Mouse (Mus musculus) midbrain, embryonic 11.5 days (tissue): ENCODE measurements at regions not wholly inside any gene's neighbourhood (a gene's known extent, or its start where the extent isn't known, plus 50 kb on each side); places are given as distances from the start of the nearest gene placed in this dataset.
A peak's percentile ranks its signal among the peaks of the same experiment; 100 is the strongest.

Source experiments
- ATAC-seq: fragments of 200-750 bp; cut with Nextera tagmentation; 2 replicates; pipeline ENCODE4 v1.8.0; 2017; ENCODE audit warnings: moderate TSS enrichment, moderate library complexity; ENCODE audit not compliant: low FRiP score
- DNase-seq: peaks from one replicate; pipeline ENCODE4 v3.0.0; 2015; ENCODE audit warnings: low spot score; ENCODE audit errors: missing footprints
- H3K27ac ChIP-seq: fragments of 300-500 bp; sonication (generic); 2 replicates; pipeline ENCODE4 v1.5.1; 2014; ENCODE audit warnings: low read depth, low read length
- H3K27me3 ChIP-seq: fragments of 300-500 bp; sonication (generic); 2 replicates; pipeline ENCODE4 v1.6.1; 2014; ENCODE audit warnings: mild to moderate bottlenecking, low read length, moderate library complexity, mixed read lengths; ENCODE audit not compliant: control insufficient read depth, insufficient read depth
- H3K36me3 ChIP-seq: fragments of 300-500 bp; sonication (generic); 2 replicates; pipeline ENCODE4 v1.6.1; 2014; ENCODE audit warnings: mild to moderate bottlenecking, low read length, moderate library complexity, mixed read lengths; ENCODE audit not compliant: control insufficient read depth, insufficient read depth
- H3K4me1 ChIP-seq: fragments of 300-500 bp; sonication (generic); 2 replicates; pipeline ENCODE4 v1.6.1; 2014; ENCODE audit warnings: low read length; ENCODE audit not compliant: control insufficient read depth, insufficient read depth
- H3K4me2 ChIP-seq: fragments of 300-500 bp; sonication (generic); 2 replicates; pipeline ENCODE4 v1.6.1; 2014; ENCODE audit warnings: mild to moderate bottlenecking, moderate library complexity
- H3K4me3 ChIP-seq: fragments of 300-500 bp; sonication (generic); 2 replicates; pipeline ENCODE4 v1.5.1; 2014; ENCODE audit warnings: low read depth, low read length
- H3K9ac ChIP-seq: fragments of 300-500 bp; sonication (generic); 2 replicates; pipeline ENCODE4 v1.6.1; 2014; ENCODE audit warnings: low read length
- H3K9me3 ChIP-seq: fragments of 300-500 bp; sonication (generic); 2 replicates; pipeline ENCODE4 v1.6.1; 2016; ENCODE audit warnings: low read length; ENCODE audit not compliant: control insufficient read depth
- WGBS: fragments of 180-500 bp; shearing (Covaris S2); extraction: QIAGEN DNeasy Blood & Tissue Kit; methylation state at CpG from one replicate; pipeline ENCODE4 v1.1.7; 2014; 5-methylcytosine and 5-hydroxymethylcytosine counted together

- 79% methylated on average over 6 of the region's 6 CpGs for WGBS
- ATAC-seq (peak; percentile 63; the same call in 1 of the 2 replicates), DNase-seq (no peak)
- H3K36me3 ChIP-seq = peaks cover 6% of the 10 kb centered on the region
- H3K4me1 ChIP-seq = peaks cover 8% of the 10 kb centered on the region
- H3K27me3 ChIP-seq = no peaks in the 10 kb centered on the region; the same call in 1 of the 2 replicates
- no peak overlapping the region for H3K4me3 ChIP-seq
- H3K9ac ChIP-seq = no peak overlapping the region
- H3K9me3 ChIP-seq = no peaks in the 10 kb centered on the region
- H3K27ac ChIP-seq = peak overlapping the region; percentile 35; the same call in 1 of the 2 replicates
- no peak overlapping the region for H3K4me2 ChIP-seq
These were observed 239.5 kb upstream of the Ubash3b start for GRCm38 (mm10) chr9:41400950-41401349.

- Histone ChIP-seq H3K9ac (no peak overlapping the region), H3K4me1 (peaks cover 21% of the 10 kb centered on the region), H3K27me3 (no peaks in the 10 kb centered on the region; the same call in 1 of the 2 replicates), H3K36me3 (peaks cover 9% of the 10 kb centered on the region), H3K4me3 (no peak overlapping the region), H3K27ac (peak overlapping the region; percentile 54; the same call in 1 of the 2 replicates), H3K9me3 (no peaks in the 10 kb centered on the region), H3K4me2 (no peak overlapping the region)
- peak; percentile 61 for ATAC-seq
- 3% methylated on average over 4 of the region's 4 CpGs for WGBS
- DNase-seq = peak; percentile 85
These were observed 234.0 kb upstream of the Ubash3b start for GRCm38 (mm10) chr9:41395471-41395870.

GRCm38 (mm10) chr9:41391591-41392320 lies 230.3 kb upstream of the Ubash3b start:
- ATAC-seq (no peak), DNase-seq (no peak)
- Histone ChIP-seq H3K36me3 (peaks cover 9% of the 10 kb centered on the region), H3K9ac (no peak overlapping the region), H3K4me2 (no peak overlapping the region), H3K4me1 (peaks cover 20% of the 10 kb centered on the region), H3K9me3 (no peaks in the 10 kb centered on the region), H3K27ac (no peak overlapping the region; the same call in 1 of the 2 replicates), H3K4me3 (no peak overlapping the region), H3K27me3 (no peaks in the 10 kb centered on the region; the same call in 1 of the 2 replicates)
- WGBS = 50% methylated on average over 6 of the region's 6 CpGs

GRCm38 (mm10) chr9:41379283-41379682 lies 217.8 kb upstream of the Ubash3b start:
- peak overlapping the region; percentile 70 for H3K4me2 ChIP-seq
- H3K27me3 ChIP-seq = no peaks in the 10 kb centered on the region
- no peak for ATAC-seq
- H3K4me1 ChIP-seq = peaks cover 55% of the 10 kb centered on the region
- peak; percentile 88 for DNase-seq
- H3K9ac ChIP-seq = peak overlapping the region; percentile 73
- H3K36me3 ChIP-seq = no peaks in the 10 kb centered on the region
- H3K27ac ChIP-seq = peak overlapping the region; percentile 97
- WGBS = 49% methylated on average over 1 of the region's 1 CpGs
- H3K4me3 ChIP-seq = peak overlapping the region; percentile 31; the same call in 1 of the 2 replicates
- H3K9me3 ChIP-seq = no peaks in the 10 kb centered on the region

- Histone ChIP-seq H3K9ac (peak overlapping the region; percentile 73), H3K36me3 (no peaks in the 10 kb centered on the region), H3K9me3 (no peaks in the 10 kb centered on the region), H3K27me3 (no peaks in the 10 kb centered on the region), H3K4me1 (peaks cover 54% of the 10 kb centered on the region), H3K4me2 (peak overlapping the region; percentile 70), H3K4me3 (peak overlapping the region; percentile 31), H3K27ac (peak overlapping the region; percentile 97)
- ATAC-seq (peak; percentile 67), DNase-seq (peak; percentile 93)
- WGBS = 11% methylated on average over 10 of the region's 10 CpGs
These were observed 217.2 kb upstream of the Ubash3b start for GRCm38 (mm10) chr9:41378627-41379231.

GRCm38 (mm10) chr9:41377701-41378626 lies 216.5 kb upstream of the Ubash3b start:
- H3K27ac ChIP-seq = peak overlapping the region; percentile 97
- WGBS = 27% methylated on average over 18 of the region's 18 CpGs
- H3K27me3 ChIP-seq = no peaks in the 10 kb centered on the region
- DNase-seq (peak; percentile 91), ATAC-seq (peak; percentile 65)
- H3K9me3 ChIP-seq = no peaks in the 10 kb centered on the region
- H3K36me3 ChIP-seq = no peaks in the 10 kb centered on the region
- H3K4me1 ChIP-seq = peaks cover 48% of the 10 kb centered on the region
- H3K9ac ChIP-seq = peak overlapping the region; percentile 73
- H3K4me2 ChIP-seq = peak overlapping the region; percentile 70
- peak overlapping the region; percentile 31 for H3K4me3 ChIP-seq

GRCm38 (mm10) chr9:41376948-41377700 lies 215.6 kb upstream of the Ubash3b start:
- 28% methylated on average over 8 of the region's 8 CpGs for WGBS
- H3K4me1 ChIP-seq = peaks cover 48% of the 10 kb centered on the region
- DNase-seq = peak; percentile 92

GRCm38 (mm10) chr9:41375984-41376651 lies 214.6 kb upstream of the Ubash3b start:
- peak overlapping the region; percentile 31 for H3K4me3 ChIP-seq
- no peaks in the 10 kb centered on the region for H3K9me3 ChIP-seq
- H3K36me3 ChIP-seq = no peaks in the 10 kb centered on the region
- peak overlapping the region; percentile 97 for H3K27ac ChIP-seq
- peak; percentile 51 for ATAC-seq
- H3K9ac ChIP-seq = peak overlapping the region; percentile 73
- H3K4me2 ChIP-seq = peak overlapping the region; percentile 70
- 2% methylated on average over 24 of the region's 24 CpGs for WGBS
- peaks cover 48% of the 10 kb centered on the region for H3K4me1 ChIP-seq
- H3K27me3 ChIP-seq = no peaks in the 10 kb centered on the region
- peak; percentile 96 for DNase-seq

More at GRCm38 (mm10) chr9:41376948-41377700, 215.6 kb upstream of the Ubash3b start:
- H3K27ac ChIP-seq = peak overlapping the region; percentile 97
- H3K36me3 ChIP-seq = no peaks in the 10 kb centered on the region
- peak overlapping the region; percentile 70 for H3K4me2 ChIP-seq
- peak overlapping the region; percentile 31 for H3K4me3 ChIP-seq
- H3K9me3 ChIP-seq = no peaks in the 10 kb centered on the region
- no peak for ATAC-seq
- H3K27me3 ChIP-seq = no peaks in the 10 kb centered on the region
- H3K9ac ChIP-seq = peak overlapping the region; percentile 73
